Mouse (Mus musculus) frontal cortex, postnatal 10 days (tissue): ENCODE data around the gene Ubxn1.

Experiments
- DNase-seq, 2 experiments: peaks; one replicate each; pipeline ENCODE4 v3.0.0; 2022; ENCODE audit warnings: low spot score in 2 of 2, mixed read lengths in 1 of 2

Gene Ubxn1

GRCm38 (mm10) chr19:8898576-8898975 lies 27.3 kb downstream of the Ubxn1 start:
- DNase-seq, result no peak

- no peak for DNase-seq
Observed at GRCm38 (mm10) chr19:8899079-8899478, 27.8 kb downstream of the Ubxn1 start.

GRCm38 (mm10) chr19:8903412-8903811 lies 32.1 kb downstream of the Ubxn1 start:
- no peak for DNase-seq

GRCm38 (mm10) chr19:8908531-8908930 lies 37.2 kb downstream of the Ubxn1 start:
- DNase-seq, result no peak

GRCm38 (mm10) chr19:8911810-8912209 lies 40.5 kb downstream of the Ubxn1 start:
- DNase-seq, result no peak

GRCm38 (mm10) chr19:8914212-8914611 lies 42.9 kb downstream of the Ubxn1 start:
- no peak for DNase-seq

- no peak for DNase-seq
Observed at GRCm38 (mm10) chr19:8919000-8919399, 47.7 kb downstream of the Ubxn1 start.

GRCm38 (mm10) chr19:8919684-8920072 lies 48.4 kb downstream of the Ubxn1 start:
- DNase-seq, result no peak

GRCm38 (mm10) chr19:8920073-8920736 lies 48.9 kb downstream of the Ubxn1 start, which contains the start of gene B3gat3:
Gene B3gat3, plus strand, starts transcription at chr19:8920374.
- DNase-seq, result peak; percentile 88 to 91

- DNase-seq, result no peak
Observed at GRCm38 (mm10) chr19:8920836-8921291, 49.6 kb downstream of the Ubxn1 start.

- no peak for DNase-seq
Observed at GRCm38 (mm10) chr19:8921741-8922140, 50.4 kb downstream of the Ubxn1 start.
